Mouse (Mus musculus): Measurements from ENCODE around the gene Gchfr. TPM values are rescaled to one million over a fixed set of nuclear protein-coding genes. Genes with fewer than 3 reads are reported as not detected.

Gene Gchfr
- total and polyA plus RNA-seq, 3 experiments = 1.1 to 18.2 (median 1.8) TPM

GRCm38 (mm10) chr2:119156681-119157572 is 10.6 kb upstream of the Gchfr start, which contains the start of gene Rmdn3 (continued):
- TF ChIP-seq MAFK (IDR thresholded peaks at IDR 0.05; ENCODE audit: insufficient replicate concordance, low read length) = no peak
- TF ChIP-seq JUND (conservative IDR thresholded peaks at IDR 0.05; ENCODE audit: low read depth, low read length) = no peak
- 0 out of 2 replicates have a peak, but pooled peaks have one; percentile 16 for TF ChIP-seq TBP (conservative IDR thresholded peaks at IDR 0.05; ENCODE audit: low read depth, low read length)
- TF ChIP-seq CHD1 (IDR thresholded peaks at IDR 0.05; ENCODE audit: low read depth, low read length) = no peak
- peak; percentile 41; the same call in 1 of the 2 replicates for TF ChIP-seq GABPA (IDR thresholded peaks at IDR 0.05; ENCODE audit: insufficient replicate concordance, low read depth, low read length)
- TF ChIP-seq USF1 (IDR thresholded peaks at IDR 0.05; ENCODE audit: low read depth, low read length) = no peak
- TF ChIP-seq EP300 (IDR thresholded peaks at IDR 0.05; ENCODE audit: low read length) = no peak
- TF ChIP-seq POLR2AphosphoS2 (IDR thresholded peaks at IDR 0.05; ENCODE audit: low read depth, low read length) = no peak
- TF ChIP-seq TCF12 (IDR thresholded peaks at IDR 0.05; ENCODE audit: low read depth, low read length) = peak; percentile 67
- TF ChIP-seq RAD21 (IDR thresholded peaks at IDR 0.05; ENCODE audit: low read depth, low read length) = no peak
- no peak for TF ChIP-seq ZKSCAN1 (IDR thresholded peaks at IDR 0.05; ENCODE audit: borderline replicate concordance, low read depth, low read length)
- TF ChIP-seq MAZ (IDR thresholded peaks at IDR 0.05; ENCODE audit: low read depth, low read length) = peak; percentile 70; the same call in 1 of the 2 replicates
- no peak for TF ChIP-seq RCOR1 (conservative IDR thresholded peaks at IDR 0.05; ENCODE audit: low read depth, low read length)

DNA sequence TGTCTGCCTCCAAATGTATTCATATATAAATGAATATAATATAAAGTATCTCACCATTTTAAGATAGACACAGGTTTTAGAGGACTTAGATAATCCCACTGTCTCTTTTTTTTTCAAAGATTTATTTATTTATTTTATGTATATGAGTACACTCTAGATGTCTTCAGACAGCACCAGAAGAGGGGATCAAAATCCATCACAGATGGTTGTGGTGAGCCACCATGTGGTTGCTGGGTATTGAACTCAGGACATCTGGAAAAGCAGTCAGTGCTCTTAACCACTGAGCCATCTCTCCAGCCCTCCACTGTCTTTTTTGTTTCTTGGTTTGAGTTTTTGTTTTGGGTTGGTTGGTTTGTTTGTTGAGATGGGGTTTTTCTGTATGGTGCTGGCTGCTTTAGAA is 9.7 kb upstream of the Gchfr start:
- no peak for TF ChIP-seq MYC (IDR thresholded peaks at IDR 0.05; ENCODE audit: low read depth, low read length)
- no peak for TF ChIP-seq ETS1 (conservative IDR thresholded peaks at IDR 0.05; ENCODE audit: low read depth, low read length)
- no peak for TF ChIP-seq CHD2 (IDR thresholded peaks at IDR 0.05; ENCODE audit: low read length)
- no peak for TF ChIP-seq EP300 (IDR thresholded peaks at IDR 0.05; ENCODE audit: low read length)
- TF ChIP-seq USF2 (conservative IDR thresholded peaks at IDR 0.05; ENCODE audit: low read depth, low read length) = no peak
- no peak for TF ChIP-seq ELF1 (IDR thresholded peaks at IDR 0.05; ENCODE audit: low read depth, low read length)
- no peak for TF ChIP-seq GABPA (IDR thresholded peaks at IDR 0.05; ENCODE audit: insufficient replicate concordance, low read depth, low read length)
- TF ChIP-seq JUND (conservative IDR thresholded peaks at IDR 0.05; ENCODE audit: low read depth, low read length) = no peak
- TF ChIP-seq HCFC1 (IDR thresholded peaks at IDR 0.05; ENCODE audit: low read depth, low read length) = no peak
- TF ChIP-seq SIN3A (IDR thresholded peaks at IDR 0.05; ENCODE audit: low read length) = no peak
- TF ChIP-seq USF1 (IDR thresholded peaks at IDR 0.05; ENCODE audit: low read depth, low read length) = no peak
- no peak for TF ChIP-seq ZC3H11A (IDR thresholded peaks at IDR 0.05; ENCODE audit: low read depth, low read length)
- TF ChIP-seq IRF4 (IDR thresholded peaks at IDR 0.05; ENCODE audit: low read depth, low read length) = no peak
- TF ChIP-seq RAD21 (IDR thresholded peaks at IDR 0.05; ENCODE audit: low read depth, low read length) = no peak
- TF ChIP-seq ZKSCAN1 (IDR thresholded peaks at IDR 0.05; ENCODE audit: borderline replicate concordance, low read depth, low read length) = no peak
- TF ChIP-seq MAFK (IDR thresholded peaks at IDR 0.05; ENCODE audit: insufficient replicate concordance, low read length) = no peak
- no peak for TF ChIP-seq SMC3 (IDR thresholded peaks at IDR 0.05; ENCODE audit: low read depth, low read length)
- TF ChIP-seq POLR2AphosphoS2 (IDR thresholded peaks at IDR 0.05; ENCODE audit: low read depth, low read length) = no peak
- TF ChIP-seq BHLHE40 (IDR thresholded peaks at IDR 0.05; ENCODE audit: low read depth, low read length) = no peak
- peaks cover 3 to 11% of the 10 kb centered on the region in 2 experiments; a peak in 3 of 4 replicates for H3K4me1 ChIP-seq (ENCODE audit: control insufficient read depth in 1 of 2, insufficient read depth in 2 of 2)
- in situ Hi-C loops (cut with MboI; ENCODE audit: low pct_ligation_motif_present, low pct_unique_long_range_greater_than_20kb, low sequenced_read_pairs) = no loop called here

More for the DNA sequence above, 9.7 kb upstream of the Gchfr start:
- peaks cover 11% of the 10 kb centered on the region for H3K27me3 ChIP-seq (replicated peaks)
- DNase-seq (ENCODE audit: extremely low read depth) = no peak
- H3K9me3 ChIP-seq (replicated peaks; ENCODE audit: low read length) = no peaks in the 10 kb centered on the region
- H3K79me2 ChIP-seq (replicated peaks; ENCODE audit: control insufficient read depth, extremely low read depth, insufficient read depth, poor library complexity, severe bottlenecking) = peaks cover 21% of the 10 kb centered on the region
- no peak overlapping the region for H3K27ac ChIP-seq (ENCODE audit: insufficient read depth, low read depth)
- peak overlapping the region; percentile 67; the same call in 1 of the 2 replicates for H3K4me2 ChIP-seq (ENCODE audit: insufficient read depth, low read depth, poor library complexity, severe bottlenecking)
- H3K9ac ChIP-seq (ENCODE audit: insufficient read depth, low read depth) = no peak overlapping the region
- peaks cover 11 to 20% of the 10 kb centered on the region in 2 experiments for H3K36me3 ChIP-seq (replicated peaks in 1 of 2; ENCODE audit: control insufficient read depth in 1 of 2, insufficient read depth in 1 of 2, low read length in 1 of 2)
- dilution Hi-C loops (cut with MboI; ENCODE audit: extremely low pct_ligation_motif_present, extremely low pct_unique_long_range_greater_than_20kb, low sequenced_read_pairs) = no loop called here
- no peak overlapping the region for H3K4me3 ChIP-seq (replicated peaks in 1 of 3; ENCODE audit: low read depth in 2 of 3, low read length in 2 of 3, poor library complexity in 1 of 3)
